Mouse (Mus musculus) midbrain, embryonic 12.5 days (tissue): ENCODE results near the gene Spred3. TPM values are rescaled to one million over a fixed set of nuclear protein-coding genes. Genes with fewer than 3 reads are reported as not detected.
A peak's percentile ranks its signal among the peaks of the same experiment; 100 is the strongest.

Source experiments
- ATAC-seq: fragments of 200-750 bp; cut with Nextera tagmentation; 2 replicates; pipeline ENCODE4 v1.8.0; 2017; ENCODE audit warnings: low read depth, moderate TSS enrichment, moderate library complexity; ENCODE audit not compliant: low FRiP score
- H3K27ac ChIP-seq: fragments of 300-500 bp; sonication (generic); replicated peaks from 2 replicates; pipeline ENCODE4 v1.5.1; 2016; ENCODE audit warnings: mild to moderate bottlenecking
- H3K27me3 ChIP-seq: fragments of 300-500 bp; sonication (generic); 2 replicates; pipeline ENCODE4 v1.6.1; 2016; ENCODE audit warnings: mild to moderate bottlenecking
- H3K36me3 ChIP-seq: fragments of 300-500 bp; sonication (generic); 2 replicates; pipeline ENCODE4 v1.6.1; 2016
- H3K4me1 ChIP-seq: fragments of 300-500 bp; sonication (generic); 2 replicates; pipeline ENCODE4 v1.6.1; 2016
- H3K4me2 ChIP-seq: fragments of 300-500 bp; sonication (generic); replicated peaks from 2 replicates; pipeline ENCODE4 v1.6.1; 2016; ENCODE audit warnings: mild to moderate bottlenecking, moderate library complexity
- H3K4me3 ChIP-seq: fragments of 300-500 bp; sonication (generic); 2 replicates; pipeline ENCODE4 v1.5.1; 2016; ENCODE audit warnings: mild to moderate bottlenecking
- H3K9ac ChIP-seq: fragments of 300-500 bp; sonication (generic); replicated peaks from 2 replicates; pipeline ENCODE4 v1.6.1; 2016; ENCODE audit warnings: mild to moderate bottlenecking, moderate library complexity
- H3K9me3 ChIP-seq: fragments of 300-500 bp; sonication (generic); 2 replicates; pipeline ENCODE4 v1.6.1; 2016; ENCODE audit warnings: mild to moderate bottlenecking
- WGBS: fragments of 180-500 bp; shearing (Covaris S2); methylation state at CpG from one replicate; pipeline ENCODE4 v1.1.7; 2016; 5-methylcytosine and 5-hydroxymethylcytosine counted together
- polyA plus RNA-seq: library from polyadenylated mRNA; unstranded; fragments of >200 nt; fragmentation: Nextera tagmentation; extraction: Ambion mirVana; gene quantifications from 2 replicates; pipeline ENCODE4 v1.2.1, GENCODE M21; 2016

Gene Spred3
- polyA plus RNA-seq, 1 experiment from 2014 or later: 6.8 TPM

DNA sequence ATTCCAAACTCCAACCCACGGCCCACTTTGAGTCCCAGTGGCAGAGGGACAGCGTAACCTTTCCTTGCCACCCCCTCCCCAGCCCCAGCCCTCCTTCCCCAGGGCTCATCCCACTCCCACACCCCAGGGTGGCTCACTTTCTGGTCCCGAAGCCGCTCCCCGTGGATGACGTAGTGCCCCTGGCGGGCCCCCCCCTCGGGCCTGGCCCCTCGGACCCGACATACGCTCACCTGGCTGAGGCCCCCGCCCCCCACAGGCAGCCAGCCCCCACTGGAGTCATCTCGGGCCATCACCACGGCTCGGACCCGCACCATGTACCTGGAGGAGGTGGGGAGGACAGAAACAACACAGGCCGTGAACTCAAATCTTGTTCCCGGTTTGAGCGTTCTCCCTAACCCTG lies 2.6 kb downstream of the Spred3 start:
- Histone ChIP-seq H3K9me3 (no peaks in the 10 kb centered on the region), H3K4me2 (peak overlapping the region; percentile 77), H3K27me3 (peaks cover 47% of the 10 kb centered on the region), H3K27ac (no peak overlapping the region), H3K4me1 (peaks cover 48% of the 10 kb centered on the region), H3K4me3 (peak overlapping the region; percentile 72), H3K9ac (peak overlapping the region; percentile 38; the same call in 1 of the 2 replicates), H3K36me3 (peaks cover 1% of the 10 kb centered on the region; the same call in 1 of the 2 replicates)
- no peak for ATAC-seq
- whole genome bisulfite sequencing: 7% methylated on average over 19 of the region's 19 CpGs

DNA sequence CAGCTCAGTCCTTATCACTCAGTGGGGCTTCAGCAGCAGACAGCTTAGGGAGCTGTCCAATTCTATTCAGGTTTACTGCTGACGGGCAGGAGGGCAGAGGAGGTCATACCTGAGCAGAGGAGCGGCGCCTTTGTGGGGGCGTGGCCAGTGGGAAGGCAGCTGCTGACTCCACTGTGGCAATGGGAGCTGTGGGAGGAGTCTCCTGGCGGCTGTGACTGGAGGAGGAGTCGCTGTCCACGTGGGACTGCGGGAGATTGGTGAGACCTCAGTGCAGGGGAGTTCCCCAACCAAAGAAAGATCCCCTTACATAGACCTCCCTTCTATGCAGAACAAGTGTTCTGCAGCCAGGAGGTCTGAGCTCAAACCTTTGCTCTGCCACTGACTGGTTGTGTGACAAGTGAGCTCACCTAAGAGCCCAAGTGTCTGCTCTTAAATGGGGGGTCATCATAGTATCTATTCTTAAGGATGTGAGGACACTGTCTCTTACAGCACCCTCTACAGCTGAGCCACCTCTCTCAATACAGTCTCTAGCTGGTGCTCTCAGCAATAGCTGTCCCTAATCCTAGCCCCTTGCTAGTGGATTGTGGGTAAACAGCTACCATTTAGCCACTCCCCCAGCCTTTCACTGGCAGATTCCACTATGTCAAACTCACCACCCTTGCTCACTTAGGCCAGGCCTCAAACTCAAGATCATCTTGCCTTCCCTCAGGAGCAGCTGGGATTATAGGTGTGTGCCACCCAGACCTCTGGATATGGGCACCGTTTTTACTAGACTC lies 7.3 kb downstream of the Spred3 start:
- Histone ChIP-seq H3K27ac (no peak overlapping the region), H3K9me3 (no peaks in the 10 kb centered on the region)

DNA sequence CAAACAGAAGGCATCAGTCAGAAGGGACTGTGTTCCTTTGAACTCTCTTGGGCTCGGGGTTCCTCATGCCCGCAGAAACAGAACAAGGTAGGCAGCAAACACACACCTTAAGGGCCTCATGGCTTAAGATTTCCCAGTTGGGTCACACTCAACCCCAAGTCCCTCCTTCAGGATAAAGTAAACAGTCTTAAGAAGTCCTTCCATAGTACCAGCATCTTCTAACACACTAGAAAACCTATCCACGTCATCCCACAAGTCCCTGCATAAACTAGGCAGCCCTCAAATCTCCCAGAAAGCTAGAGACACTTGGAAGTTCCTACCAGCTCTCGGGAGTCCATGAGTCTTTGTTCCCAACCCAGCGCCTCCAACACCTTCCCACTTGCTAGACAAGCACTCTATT lies 7.9 kb downstream of the Spred3 start:
- H3K9ac ChIP-seq: no peak overlapping the region
- no peak overlapping the region for H3K4me3 ChIP-seq
- H3K27me3 ChIP-seq: peaks cover 45% of the 10 kb centered on the region
- ATAC-seq: no peak
- 86% methylated on average over 5 of the region's 5 CpGs for WGBS
- no peak overlapping the region for H3K4me2 ChIP-seq
- H3K4me1 ChIP-seq: 0 out of 2 replicates have a peak, but pooled peaks cover 9% of the 10 kb centered on the region
- peaks cover 12% of the 10 kb centered on the region for H3K36me3 ChIP-seq
- no peak overlapping the region for H3K27ac ChIP-seq
- no peaks in the 10 kb centered on the region for H3K9me3 ChIP-seq

More for the DNA sequence above, 7.3 kb downstream of the Spred3 start:
- Histone ChIP-seq H3K36me3 (peaks cover 12% of the 10 kb centered on the region), H3K9ac (no peak overlapping the region), H3K4me3 (no peak overlapping the region), H3K4me1 (peaks cover 13% of the 10 kb centered on the region), H3K4me2 (no peak overlapping the region), H3K27me3 (peaks cover 47% of the 10 kb centered on the region)
- WGBS: 18% methylated on average over 9 of the region's 9 CpGs
- no peak for ATAC-seq

- Histone ChIP-seq H3K27ac (no peak overlapping the region), H3K4me1 (peaks cover 13% of the 10 kb centered on the region; the same call in 1 of the 2 replicates), H3K9ac (no peak overlapping the region), H3K4me3 (no peak overlapping the region), H3K4me2 (no peak overlapping the region), H3K36me3 (peaks cover 12% of the 10 kb centered on the region), H3K9me3 (no peaks in the 10 kb centered on the region), H3K27me3 (peaks cover 37% of the 10 kb centered on the region)
- 2% methylated on average over 5 of the region's 5 CpGs for WGBS
- ATAC-seq: no peak
Measured at GRCm38 (mm10) chr7:29158264-29158663, 11.9 kb downstream of the Spred3 start.

DNA sequence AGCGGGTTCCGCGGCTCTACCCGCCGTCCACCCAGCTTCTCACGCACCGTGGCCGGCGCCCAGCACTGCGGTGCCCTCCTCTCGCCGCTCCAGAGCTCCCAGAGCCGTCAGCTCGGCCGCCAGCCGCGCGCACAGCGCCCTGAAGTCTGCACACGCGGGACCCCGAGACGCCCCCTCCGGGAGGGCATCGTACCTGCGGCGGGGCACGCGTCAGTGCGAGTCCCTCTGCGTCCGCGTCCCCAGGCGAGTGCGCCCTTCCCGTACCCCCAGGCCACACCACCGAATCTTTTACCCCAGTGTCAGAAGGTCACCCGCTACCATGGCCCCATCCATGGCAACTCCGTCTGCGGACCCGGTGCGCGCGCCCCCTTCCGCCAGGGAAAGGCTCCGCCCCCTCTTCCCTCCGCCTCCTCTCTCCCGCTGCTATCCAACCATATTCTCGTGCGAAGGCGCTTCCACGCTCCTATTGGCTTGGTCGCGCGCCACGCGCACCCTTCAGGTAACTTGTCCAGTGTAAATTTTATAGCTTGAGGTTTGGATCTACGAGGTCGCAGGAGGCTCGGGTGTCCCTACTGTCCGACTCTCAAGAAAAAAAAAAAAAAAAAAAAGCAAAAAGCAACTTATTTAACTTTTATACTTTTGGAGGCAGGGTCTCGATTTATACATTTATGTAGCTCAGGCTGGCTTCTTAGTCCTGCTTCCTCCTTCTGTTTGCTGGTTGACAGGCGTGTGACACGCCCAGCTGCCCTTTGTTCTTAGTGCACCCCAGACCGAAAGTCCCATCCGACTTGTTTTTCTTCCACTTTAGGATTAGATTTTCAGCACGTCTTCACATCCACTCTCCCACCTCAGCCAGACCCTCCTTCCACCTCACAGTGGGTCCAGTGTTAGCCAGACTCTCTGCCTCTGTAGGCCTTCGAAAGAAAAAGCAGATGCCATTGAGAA lies 14.1 kb downstream of the Spred3 start, which contains the start of gene Fam98c:
Gene Fam98c (minus strand): TSS at position 397 of the 945 bp plus-strand sequence.
- 0 out of 2 replicates have a peak, but pooled peaks cover under 1% of the 10 kb centered on the region for H3K36me3 ChIP-seq
- no peaks in the 10 kb centered on the region for H3K9me3 ChIP-seq
- peak within 1 kb of the TSS; percentile 92 for H3K27ac ChIP-seq
- ATAC-seq: peak; percentile 80
- H3K4me3 ChIP-seq: peak within 1 kb of the TSS; percentile 79
- H3K4me1 ChIP-seq: peaks cover 9% of the 10 kb centered on the region; the same call in 1 of the 2 replicates
- H3K4me2 ChIP-seq: peak within 1 kb of the TSS; percentile 91
- H3K9ac ChIP-seq: peak within 1 kb of the TSS; percentile 79
- H3K27me3 ChIP-seq: peaks cover 30% of the 10 kb centered on the region
- WGBS: 4% methylated on average over 68 of the region's 68 CpGs

- ATAC-seq: peak; percentile 89
- H3K4me1 ChIP-seq: peaks cover 9% of the 10 kb centered on the region; the same call in 1 of the 2 replicates
- WGBS: 6% methylated on average over 37 of the region's 37 CpGs
Measured at GRCm38 (mm10) chr7:29155196-29155837, 14.9 kb downstream of the Spred3 start.

DNA sequence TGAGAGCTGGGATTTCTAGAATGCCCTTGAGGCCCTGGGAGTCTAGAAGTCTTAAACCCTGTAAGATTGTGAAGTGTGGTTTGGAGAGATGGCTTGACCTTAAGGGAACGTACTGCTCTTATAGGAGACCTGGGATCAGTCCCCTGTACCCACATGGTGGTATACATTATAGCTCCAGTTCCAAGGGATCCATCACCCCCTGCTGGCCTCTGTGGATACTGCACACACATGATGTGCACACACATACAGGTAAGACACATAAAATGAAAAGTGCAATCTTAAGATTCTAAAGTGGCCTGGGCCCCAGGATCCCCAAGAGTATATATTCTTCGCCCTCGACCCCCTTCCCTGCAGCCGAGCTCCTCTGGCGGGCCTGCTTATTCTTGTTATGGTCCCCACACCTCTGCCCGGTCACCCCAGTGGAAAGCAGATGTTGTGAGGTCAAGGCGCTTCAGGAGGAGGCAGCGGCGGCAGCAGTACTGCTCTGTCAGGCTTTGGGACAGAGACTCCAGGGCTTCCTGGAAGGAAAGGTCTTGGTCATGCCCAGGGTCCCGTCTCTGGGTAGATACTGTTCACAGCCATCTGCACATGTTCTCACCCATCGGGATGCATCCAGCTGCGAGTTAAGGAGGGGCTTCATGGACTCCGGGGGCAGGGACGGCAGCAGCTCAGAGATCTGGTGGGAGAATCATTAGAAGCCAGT lies 16.0 kb downstream of the Spred3 start:
- no peak overlapping the region for H3K9ac ChIP-seq
- 94% methylated on average over 14 of the region's 14 CpGs for WGBS
- H3K4me1 ChIP-seq: peaks cover 9% of the 10 kb centered on the region; the same call in 1 of the 2 replicates
- no peak overlapping the region for H3K27ac ChIP-seq
- H3K4me3 ChIP-seq: no peak overlapping the region
- H3K4me2 ChIP-seq: no peak overlapping the region
- H3K27me3 ChIP-seq: peaks cover 16% of the 10 kb centered on the region
- no peaks in the 10 kb centered on the region for H3K36me3 ChIP-seq
- ATAC-seq: no peak
- H3K9me3 ChIP-seq: no peaks in the 10 kb centered on the region

More at GRCm38 (mm10) chr7:29155196-29155837, 14.9 kb downstream of the Spred3 start:
- H3K27me3 ChIP-seq: peaks cover 26% of the 10 kb centered on the region
- H3K9me3 ChIP-seq: no peaks in the 10 kb centered on the region
- H3K4me3 ChIP-seq: peak overlapping the region; percentile 79
- H3K4me2 ChIP-seq: peak overlapping the region; percentile 91
- H3K36me3 ChIP-seq: no peaks in the 10 kb centered on the region
- peak overlapping the region; percentile 79 for H3K9ac ChIP-seq
- peak overlapping the region; percentile 92 for H3K27ac ChIP-seq

DNA sequence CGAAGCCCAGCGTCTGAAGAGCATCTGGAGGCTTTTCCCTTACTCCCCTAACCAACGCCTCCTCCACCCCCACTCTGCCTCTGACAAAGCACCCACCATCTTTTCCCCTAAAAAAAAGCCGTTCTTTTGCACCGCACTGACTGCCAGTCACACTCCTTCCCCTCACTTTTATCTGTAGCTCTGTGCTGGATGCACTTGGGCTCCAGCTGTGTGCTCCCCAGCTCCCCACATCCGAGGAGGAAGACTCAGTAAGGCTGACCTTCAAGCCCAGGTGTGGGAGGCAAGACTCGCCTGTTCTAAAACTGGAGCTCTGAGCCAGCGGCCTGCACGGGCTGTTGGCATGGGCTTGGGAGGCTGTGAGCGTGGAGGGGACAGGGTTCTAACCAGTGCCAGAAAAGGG lies 18.7 kb downstream of the Spred3 start:
- H3K27me3 ChIP-seq: no peaks in the 10 kb centered on the region; the same call in 1 of the 2 replicates
- H3K4me1 ChIP-seq: peaks cover 5% of the 10 kb centered on the region; the same call in 1 of the 2 replicates
- H3K27ac ChIP-seq: no peak overlapping the region
- no peak overlapping the region for H3K4me3 ChIP-seq
- ATAC-seq: no peak
- H3K36me3 ChIP-seq: no peaks in the 10 kb centered on the region
- H3K4me2 ChIP-seq: no peak overlapping the region
- no peaks in the 10 kb centered on the region for H3K9me3 ChIP-seq
- WGBS: 69% methylated on average over 10 of the region's 10 CpGs
- no peak overlapping the region for H3K9ac ChIP-seq

GRCm38 (mm10) chr7:29148771-29149170 lies 21.4 kb downstream of the Spred3 start:
- Histone ChIP-seq H3K9ac (no peak overlapping the region), H3K4me3 (no peak overlapping the region), H3K36me3 (no peaks in the 10 kb centered on the region), H3K4me1 (no peaks in the 10 kb centered on the region), H3K4me2 (no peak overlapping the region), H3K9me3 (no peaks in the 10 kb centered on the region), H3K27me3 (no peaks in the 10 kb centered on the region; the same call in 1 of the 2 replicates), H3K27ac (no peak overlapping the region)
- ATAC-seq: no peak
- WGBS: 93% methylated on average over 15 of the region's 15 CpGs

GRCm38 (mm10) chr7:29146625-29147367 lies 23.4 kb downstream of the Spred3 start:
- Histone ChIP-seq H3K4me3 (no peak overlapping the region), H3K27ac (no peak overlapping the region), H3K9me3 (no peaks in the 10 kb centered on the region), H3K9ac (no peak overlapping the region), H3K4me2 (no peak overlapping the region), H3K4me1 (no peaks in the 10 kb centered on the region), H3K27me3 (no peaks in the 10 kb centered on the region; the same call in 1 of the 2 replicates), H3K36me3 (no peaks in the 10 kb centered on the region)
- no peak for ATAC-seq
- WGBS: 83% methylated on average over 7 of the region's 7 CpGs
